Mouse (Mus musculus): ENCODE results near the gene Fgd4.

GRCm38 (mm10) chr16:16422456-16422855, 177.9 kb downstream of the Fgd4 start:
- TF ChIP-seq CTCF (IDR thresholded peaks at IDR 0.05; ENCODE audit: low read depth, low read length) (no peak), GATA1 (IDR thresholded peaks at IDR 0.05; ENCODE audit: borderline replicate concordance, low read length) (no peak), TAL1 (conservative IDR thresholded peaks at IDR 0.05; ENCODE audit: low read depth, low read length) (no peak)
